Mouse (Mus musculus) small intestine, adult 2 months (tissue): ENCODE measurements around the gene Dlk1.

Experiments used
- CTCF ChIP-seq: fragments of 200-500 bp; IDR thresholded peaks from 2 replicates; pipeline ENCODE4 v1.5.1; 2012; ENCODE audit warnings: low read depth, mild to moderate bottlenecking, control low read depth, inconsistent platforms, low read length, moderate library complexity, mixed read lengths; ENCODE audit not compliant: insufficient replicate concordance, insufficient read length; ENCODE audit errors: extremely low read depth
- POLR2A ChIP-seq: fragments of 200-500 bp; IDR thresholded peaks from 2 replicates; pipeline ENCODE4 v1.6.1; 2012; ENCODE audit warnings: low read depth, mild to moderate bottlenecking, control low read depth, inconsistent platforms, low read length, moderate library complexity

GRCm38 (mm10) chr12:109410723-109411122 lies 41.9 kb upstream of the Dlk1 start:
- TF ChIP-seq CTCF (no peak), POLR2A (no peak)
